Mouse (Mus musculus): ENCODE data around the gene Numb.
"Not testable (repeated sequence)": the region's sequence is repeated elsewhere in the genome, so short reads cannot be mapped to it uniquely, and the experiment has no call there.

The Numb gene

GRCm38 (mm10) chr12:83922724-83923485 lies 1.2 kb upstream of the Numb start:
- DNase-seq (ENCODE audit: low read depth, low spot score), result no peak

- DNase-seq (ENCODE audit: low read depth, low spot score), result no peak
These were observed 853 bp downstream of the Numb start for GRCm38 (mm10) chr12:83920721-83921441.

- no peak for DNase-seq (ENCODE audit: low read depth, low spot score)
These were observed 4.8 kb downstream of the Numb start for GRCm38 (mm10) chr12:83916884-83917283.

GRCm38 (mm10) chr12:83914797-83915196 lies 6.9 kb downstream of the Numb start:
- DNase-seq (ENCODE audit: low read depth, low spot score), result no peak

- DNase-seq (ENCODE audit: low read depth, low spot score), result no peak
These were observed 7.5 kb downstream of the Numb start for GRCm38 (mm10) chr12:83914202-83914740.

GRCm38 (mm10) chr12:83910451-83910850 lies 11.3 kb downstream of the Numb start:
- no peak for DNase-seq (ENCODE audit: low read depth, low spot score)

GRCm38 (mm10) chr12:83892926-83893325 lies 28.8 kb downstream of the Numb start:
- no peak for DNase-seq (ENCODE audit: low read depth, low spot score)

- no peak for DNase-seq (ENCODE audit: low read depth, low spot score)
These were observed 30.5 kb downstream of the Numb start for GRCm38 (mm10) chr12:83891278-83891677.

GRCm38 (mm10) chr12:83889128-83889527 lies 32.6 kb downstream of the Numb start:
- no peak for DNase-seq (ENCODE audit: low read depth, low spot score)

- no peak for DNase-seq (ENCODE audit: low read depth, low spot score)
These were observed 36.0 kb downstream of the Numb start for GRCm38 (mm10) chr12:83885516-83886285.

GRCm38 (mm10) chr12:83885065-83885464 lies 36.7 kb downstream of the Numb start:
- DNase-seq (ENCODE audit: low read depth, low spot score), result not testable (repeated sequence)

- DNase-seq (ENCODE audit: low read depth, low spot score), result no peak
These were observed 39.2 kb downstream of the Numb start for GRCm38 (mm10) chr12:83882503-83882902.

GRCm38 (mm10) chr12:83882088-83882487 lies 39.6 kb downstream of the Numb start:
- no peak for DNase-seq (ENCODE audit: low read depth, low spot score)

- no peak for DNase-seq (ENCODE audit: low read depth, low spot score)
These were observed 40.8 kb downstream of the Numb start for GRCm38 (mm10) chr12:83880913-83881312.

- no peak for DNase-seq (ENCODE audit: low read depth, low spot score)
These were observed 46.6 kb downstream of the Numb start for GRCm38 (mm10) chr12:83875097-83875496.

GRCm38 (mm10) chr12:83874597-83874996 lies 47.1 kb downstream of the Numb start:
- no peak for DNase-seq (ENCODE audit: low read depth, low spot score)

- DNase-seq (ENCODE audit: low read depth, low spot score), result no peak
These were observed 57.2 kb downstream of the Numb start for GRCm38 (mm10) chr12:83864501-83864900.

GRCm38 (mm10) chr12:83861880-83862279 lies 59.9 kb downstream of the Numb start:
- DNase-seq (ENCODE audit: low read depth, low spot score), result no peak

- DNase-seq (ENCODE audit: low read depth, low spot score), result no peak
These were observed 61.0 kb downstream of the Numb start for GRCm38 (mm10) chr12:83860688-83861087.

GRCm38 (mm10) chr12:83858052-83858451 lies 63.7 kb downstream of the Numb start:
- no peak for DNase-seq (ENCODE audit: low read depth, low spot score)

- no peak for DNase-seq (ENCODE audit: low read depth, low spot score)
These were observed 66.5 kb downstream of the Numb start for GRCm38 (mm10) chr12:83855211-83855610.

GRCm38 (mm10) chr12:83854281-83854680 lies 67.5 kb downstream of the Numb start:
- DNase-seq (ENCODE audit: low read depth, low spot score), result no peak

All from embryo, embryonic 11.5 days (tissue).